Mouse (Mus musculus) splenic B cell, adult 2 months (primary cell): ENCODE measurements around the gene Slc39a9.
A peak's percentile ranks its signal among the peaks of the same experiment; 100 is the strongest.

Experiments
- DNase-seq: peaks from one replicate; pipeline ENCODE4 v3.0.0-alpha.2; 2011; ENCODE audit warnings: low read depth, low spot score
- H3K27me3 ChIP-seq: 2 replicates; pipeline ENCODE4 v1.6.1; 2012; ENCODE audit warnings: mild to moderate bottlenecking, low read length, moderate library complexity, mixed read lengths; ENCODE audit not compliant: control insufficient read depth, poor library complexity, insufficient read depth, severe bottlenecking
- H3K36me3 ChIP-seq: 2 replicates; pipeline ENCODE4 v1.6.1; 2012; ENCODE audit warnings: mild to moderate bottlenecking, low read length, moderate library complexity, mixed read lengths; ENCODE audit not compliant: control insufficient read depth, poor library complexity, insufficient read depth, severe bottlenecking

Slc39a9 gene

GRCm38 (mm10) chr12:80683554-80683953 is 39.9 kb downstream of the Slc39a9 start:
- no peak for DNase-seq
- Histone ChIP-seq H3K27me3 (peaks cover 3% of the 10 kb centered on the region; the same call in 1 of the 2 replicates), H3K36me3 (no peaks in the 10 kb centered on the region)

GRCm38 (mm10) chr12:80684316-80684715 is 40.6 kb downstream of the Slc39a9 start:
- peaks cover 3% of the 10 kb centered on the region; the same call in 1 of the 2 replicates for H3K27me3 ChIP-seq
- no peak for DNase-seq
- H3K36me3 ChIP-seq, result no peaks in the 10 kb centered on the region

GRCm38 (mm10) chr12:80687788-80688211 is 44.1 kb downstream of the Slc39a9 start:
- H3K36me3 ChIP-seq, result no peaks in the 10 kb centered on the region
- DNase-seq, result peak; percentile 49
- peaks cover 4% of the 10 kb centered on the region; the same call in 1 of the 2 replicates for H3K27me3 ChIP-seq

DNA sequence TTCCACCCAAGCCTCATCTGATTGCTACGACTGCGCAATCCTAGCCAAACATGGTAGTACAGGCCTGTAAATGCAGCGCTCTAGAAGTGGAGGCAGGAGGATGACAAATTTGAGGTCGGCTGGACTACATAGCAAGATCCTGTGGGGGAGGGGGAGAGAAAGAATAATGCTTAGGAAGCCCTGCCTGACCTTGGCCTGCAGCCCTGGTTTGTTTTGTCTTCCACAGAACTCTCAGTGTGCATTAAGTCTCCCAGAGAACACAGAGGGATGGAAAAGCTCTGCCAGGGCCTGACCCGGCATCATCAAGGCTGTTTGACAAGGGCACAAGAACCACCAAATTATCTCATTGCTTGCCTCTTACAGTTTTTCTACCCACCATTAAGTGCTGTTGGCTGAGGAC is 46.0 kb downstream of the Slc39a9 start:
- H3K36me3 ChIP-seq, result no peaks in the 10 kb centered on the region
- H3K27me3 ChIP-seq, result peaks cover 3% of the 10 kb centered on the region; the same call in 1 of the 2 replicates
- no peak for DNase-seq

- DNase-seq, result peak; percentile 15
These were observed 48.0 kb downstream of the Slc39a9 start for GRCm38 (mm10) chr12:80691671-80692091.

DNA sequence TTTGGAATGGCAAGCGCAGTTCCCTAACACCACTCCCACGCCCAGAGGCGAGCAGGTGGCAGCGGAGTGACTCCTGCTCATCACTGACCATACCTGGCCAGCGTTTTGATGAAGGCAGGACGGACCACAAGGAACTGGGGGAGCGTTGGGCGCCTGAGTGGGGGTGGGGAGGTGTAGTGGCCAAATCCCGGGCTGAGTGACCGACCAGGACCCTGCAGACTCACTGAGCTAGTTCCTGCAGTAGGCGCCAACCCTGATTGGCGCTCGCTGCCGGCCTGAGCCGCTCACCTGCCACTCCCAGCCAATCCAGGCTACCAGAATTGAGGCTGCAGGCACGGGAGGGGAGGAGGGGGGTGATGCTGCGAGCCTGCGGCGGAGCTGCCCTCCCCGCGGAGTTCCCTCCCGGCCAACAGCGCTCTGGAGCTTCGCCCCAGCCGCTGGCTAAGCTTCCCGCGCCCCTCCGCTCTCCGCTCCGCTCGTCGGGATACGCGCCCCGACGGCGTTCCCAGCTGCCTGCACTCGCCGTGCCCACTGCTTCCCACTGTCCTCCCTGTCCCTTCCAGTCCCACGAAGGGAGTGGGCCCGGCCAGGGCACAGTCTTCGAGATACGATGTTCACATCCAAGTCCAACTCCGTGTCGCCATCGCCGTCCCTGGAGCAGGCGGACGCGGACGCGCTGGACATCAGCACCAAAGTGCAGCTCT is 48.7 kb downstream of the Slc39a9 start, which contains the start of gene Plekhd1:
Plekhd1 (plus strand) TSS at position 323 of the 704 bp plus-strand sequence.
- DNase-seq, result no peak

More at GRCm38 (mm10) chr12:80691671-80692091, 48.0 kb downstream of the Slc39a9 start:
- Histone ChIP-seq H3K27me3 (peaks cover 3% of the 10 kb centered on the region; the same call in 1 of the 2 replicates), H3K36me3 (no peaks in the 10 kb centered on the region)

GRCm38 (mm10) chr12:80693700-80694099 is 50.0 kb downstream of the Slc39a9 start:
- Histone ChIP-seq H3K36me3 (no peaks in the 10 kb centered on the region), H3K27me3 (0 out of 2 replicates have a peak, but pooled peaks cover 3% of the 10 kb centered on the region)
- no peak for DNase-seq

More for the DNA sequence above, 48.7 kb downstream of the Slc39a9 start, which contains the start of gene Plekhd1:
- no peaks in the 10 kb centered on the region for H3K36me3 ChIP-seq
- H3K27me3 ChIP-seq, result peaks cover 3% of the 10 kb centered on the region; the same call in 1 of the 2 replicates

GRCm38 (mm10) chr12:80695004-80695403 is 51.3 kb downstream of the Slc39a9 start:
- DNase-seq, result no peak
- H3K36me3 ChIP-seq, result no peaks in the 10 kb centered on the region
- H3K27me3 ChIP-seq, result 0 out of 2 replicates have a peak, but pooled peaks cover 3% of the 10 kb centered on the region

GRCm38 (mm10) chr12:80698526-80699143 is 55.0 kb downstream of the Slc39a9 start:
- DNase-seq, result no peak
- H3K27me3 ChIP-seq, result no peaks in the 10 kb centered on the region

DNA sequence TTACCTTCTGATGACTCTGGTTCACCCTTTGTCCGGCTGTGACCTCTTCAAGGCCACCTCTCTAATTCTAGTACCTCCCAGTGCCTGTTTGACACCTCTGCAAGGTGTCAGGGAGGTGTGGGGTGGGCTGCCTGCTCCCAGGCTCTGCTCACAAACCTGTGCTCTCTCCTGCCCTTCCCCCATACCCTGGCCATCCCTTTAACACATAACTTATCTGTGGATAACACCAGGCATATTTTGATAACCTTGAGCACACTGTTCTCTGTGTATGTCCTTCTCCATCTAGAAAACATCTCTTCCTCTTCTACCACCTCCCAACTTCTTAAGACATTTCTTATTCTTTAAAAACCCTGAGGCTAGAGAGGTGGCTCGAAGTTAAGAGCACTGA is 55.5 kb downstream of the Slc39a9 start:
- no peaks in the 10 kb centered on the region for H3K36me3 ChIP-seq
- no peak for DNase-seq
- H3K27me3 ChIP-seq, result no peaks in the 10 kb centered on the region

More at GRCm38 (mm10) chr12:80698526-80699143, 55.0 kb downstream of the Slc39a9 start:
- H3K36me3 ChIP-seq, result no peaks in the 10 kb centered on the region

- no peaks in the 10 kb centered on the region for H3K36me3 ChIP-seq
- H3K27me3 ChIP-seq, result no peaks in the 10 kb centered on the region
- DNase-seq, result no peak
These were observed 57.6 kb downstream of the Slc39a9 start for GRCm38 (mm10) chr12:80701332-80701731.

DNA sequence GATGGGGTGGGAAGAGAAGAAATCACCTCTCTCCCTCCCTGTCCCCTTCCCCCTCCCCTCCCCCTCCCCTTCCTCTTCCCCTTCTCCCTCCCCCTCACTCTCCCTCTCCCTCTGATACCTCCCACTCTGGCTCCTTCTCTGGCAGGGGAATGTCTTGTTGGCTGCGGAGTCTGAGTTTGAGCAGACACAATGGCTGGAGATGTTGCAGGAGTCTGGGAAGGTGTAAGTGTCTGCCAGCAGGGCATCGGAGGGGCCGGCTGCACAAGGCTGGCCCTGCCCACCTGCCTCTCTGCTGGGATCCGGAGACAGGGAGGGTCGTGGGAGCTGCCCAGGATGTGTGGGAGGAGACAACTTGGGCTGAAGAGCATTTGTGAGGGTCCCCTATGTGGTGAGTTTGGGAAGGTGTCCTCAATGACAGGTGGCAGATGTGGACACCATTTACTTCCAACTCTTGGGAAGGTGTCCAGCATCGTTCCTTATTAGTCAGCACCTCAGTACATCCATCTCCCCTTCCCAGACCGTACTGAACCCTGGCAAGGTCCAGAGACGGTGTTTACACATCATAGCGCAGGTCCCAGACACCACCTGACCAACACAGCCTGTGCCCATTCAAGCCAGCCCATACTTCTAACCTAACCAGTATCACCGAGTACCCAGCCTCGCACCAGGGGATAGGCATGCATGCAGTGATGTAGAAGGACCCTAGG is 62.7 kb downstream of the Slc39a9 start:
- Histone ChIP-seq H3K36me3 (no peaks in the 10 kb centered on the region), H3K27me3 (no peaks in the 10 kb centered on the region)
- DNase-seq, result no peak

DNA sequence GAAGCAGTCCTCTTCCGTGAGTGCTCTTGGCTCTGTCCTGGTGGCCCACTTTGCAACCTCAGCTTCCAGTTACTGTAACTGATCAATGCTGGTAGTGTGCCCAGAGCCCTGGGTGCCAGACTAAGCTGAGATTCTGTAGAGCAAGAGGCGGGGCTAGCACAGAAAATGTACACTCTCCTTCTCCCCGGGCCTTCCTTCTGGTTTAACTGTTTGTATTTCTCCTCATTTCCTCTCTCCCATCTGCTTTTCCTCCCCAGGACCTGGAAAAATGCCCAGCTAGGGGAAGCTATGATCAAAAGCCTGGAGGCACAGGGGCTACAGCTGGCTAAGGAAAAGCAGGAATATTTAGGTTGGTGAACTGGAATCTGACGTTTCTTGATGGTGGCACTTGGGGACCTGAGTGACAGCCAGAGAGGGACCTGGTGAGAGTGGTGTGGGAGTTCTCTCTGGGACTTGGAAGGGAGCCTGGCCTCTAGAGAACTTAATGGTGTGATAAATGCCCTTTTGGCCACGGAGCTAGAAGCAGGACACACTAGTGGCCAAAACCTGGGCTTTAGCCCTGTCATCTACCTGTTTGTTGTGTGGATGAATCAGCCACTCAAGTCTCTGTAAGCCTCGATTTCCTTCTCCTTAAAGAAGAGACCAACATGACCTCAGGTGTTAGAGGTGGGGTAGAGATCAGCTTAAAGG is 63.4 kb downstream of the Slc39a9 start:
- no peak for DNase-seq
- no peaks in the 10 kb centered on the region for H3K27me3 ChIP-seq
- no peaks in the 10 kb centered on the region for H3K36me3 ChIP-seq

DNA sequence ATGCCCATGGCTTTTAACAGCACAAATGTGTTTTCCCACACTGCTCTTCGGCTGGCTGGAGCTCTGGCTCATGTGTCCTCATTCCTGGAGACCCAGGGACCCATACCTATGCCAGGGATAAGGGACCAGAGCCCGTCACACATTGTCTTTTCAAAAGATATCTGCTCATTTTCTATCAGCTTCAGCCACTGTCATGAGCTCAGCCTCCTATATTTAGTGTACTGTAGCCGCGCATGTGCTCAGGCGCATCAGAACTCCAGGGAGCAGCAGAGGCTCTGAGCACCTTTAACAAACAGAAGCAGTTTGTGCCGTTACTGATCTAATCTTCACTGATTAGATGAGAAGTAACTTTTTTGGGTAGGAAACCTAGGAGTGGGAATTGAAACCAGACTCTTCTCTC is 72.2 kb downstream of the Slc39a9 start:
- DNase-seq, result no peak
- no peaks in the 10 kb centered on the region for H3K27me3 ChIP-seq
- H3K36me3 ChIP-seq, result no peaks in the 10 kb centered on the region
